Mouse (Mus musculus): ENCODE data around the gene Pawr. TPM values are rescaled to one million over a fixed set of nuclear protein-coding genes. Genes with fewer than 3 reads are reported as not detected.

Pawr gene
- polyA plus RNA-seq, 1 experiment from 2014 or later = 14.4 TPM

GRCm38 (mm10) chr10:108360801-108361200 is 28.9 kb downstream of the Pawr start:
- Histone ChIP-seq H3K4me1 (replicated peaks; ENCODE audit: control insufficient read depth, insufficient read depth, low read length) (peaks cover 19% of the 10 kb centered on the region), H3K36me3 (ENCODE audit: control insufficient read depth, insufficient read depth, low read length) (peaks cover 19% of the 10 kb centered on the region), H3K27me3 (ENCODE audit: control insufficient read depth, insufficient read depth, low read depth, low read length) (no peaks in the 10 kb centered on the region), H3K9ac (ENCODE audit: low read length) (no peak overlapping the region), H3K9me3 (ENCODE audit: control insufficient read depth, low read length) (peaks cover 6% of the 10 kb centered on the region), H3K4me2 (ENCODE audit: low read depth, low read length) (no peak overlapping the region), H3K27ac (ENCODE audit: low read length) (no peak overlapping the region), H3K4me3 (ENCODE audit: low read length) (no peak overlapping the region)
- 31% methylated on average over 6 of the region's 6 CpGs for WGBS
- ATAC-seq (ENCODE audit: low read depth) = peak; percentile 48; the same call in 1 of the 2 replicates

- H3K9ac ChIP-seq (ENCODE audit: low read length) = no peak overlapping the region
- no peaks in the 10 kb centered on the region for H3K27me3 ChIP-seq (ENCODE audit: control insufficient read depth, insufficient read depth, low read depth, low read length)
- no peak overlapping the region for H3K4me2 ChIP-seq (ENCODE audit: low read depth, low read length)
- no peak overlapping the region for H3K27ac ChIP-seq (ENCODE audit: low read length)
- H3K36me3 ChIP-seq (ENCODE audit: control insufficient read depth, insufficient read depth, low read length) = peaks cover 19% of the 10 kb centered on the region
- H3K4me3 ChIP-seq (ENCODE audit: low read length) = no peak overlapping the region
- H3K9me3 ChIP-seq (ENCODE audit: control insufficient read depth, low read length) = peaks cover 6% of the 10 kb centered on the region
- WGBS = 42% methylated on average over 9 of the region's 9 CpGs
- peaks cover 18% of the 10 kb centered on the region for H3K4me1 ChIP-seq (replicated peaks; ENCODE audit: control insufficient read depth, insufficient read depth, low read length)
- ATAC-seq (ENCODE audit: low read depth) = no peak
Observed at GRCm38 (mm10) chr10:108361419-108362155, 29.7 kb downstream of the Pawr start.

- 63% methylated on average over 9 of the region's 9 CpGs for WGBS
- Histone ChIP-seq H3K4me2 (ENCODE audit: low read depth, low read length) (no peak overlapping the region), H3K4me3 (ENCODE audit: low read length) (no peak overlapping the region), H3K27me3 (ENCODE audit: control insufficient read depth, insufficient read depth, low read depth, low read length) (no peaks in the 10 kb centered on the region), H3K36me3 (ENCODE audit: control insufficient read depth, insufficient read depth, low read length) (peaks cover 9% of the 10 kb centered on the region), H3K4me1 (replicated peaks; ENCODE audit: control insufficient read depth, insufficient read depth, low read length) (peaks cover 18% of the 10 kb centered on the region), H3K27ac (ENCODE audit: low read length) (no peak overlapping the region), H3K9ac (ENCODE audit: low read length) (no peak overlapping the region), H3K9me3 (ENCODE audit: control insufficient read depth, low read length) (peaks cover 6% of the 10 kb centered on the region)
- no peak for ATAC-seq (ENCODE audit: low read depth)
Observed at GRCm38 (mm10) chr10:108363932-108364331, 32.0 kb downstream of the Pawr start.

GRCm38 (mm10) chr10:108364946-108365719 is 33.2 kb downstream of the Pawr start:
- no peak overlapping the region for H3K4me3 ChIP-seq (ENCODE audit: low read length)
- H3K36me3 ChIP-seq (ENCODE audit: control insufficient read depth, insufficient read depth, low read length) = peaks cover 9% of the 10 kb centered on the region
- no peak overlapping the region for H3K4me2 ChIP-seq (ENCODE audit: low read depth, low read length)
- H3K9me3 ChIP-seq (ENCODE audit: control insufficient read depth, low read length) = peaks cover 6% of the 10 kb centered on the region
- ATAC-seq (ENCODE audit: low read depth) = no peak
- H3K9ac ChIP-seq (ENCODE audit: low read length) = no peak overlapping the region
- 91% methylated on average over 26 of the region's 26 CpGs for WGBS
- peaks cover 14% of the 10 kb centered on the region for H3K4me1 ChIP-seq (replicated peaks; ENCODE audit: control insufficient read depth, insufficient read depth, low read length)
- no peak overlapping the region for H3K27ac ChIP-seq (ENCODE audit: low read length)
- H3K27me3 ChIP-seq (ENCODE audit: control insufficient read depth, insufficient read depth, low read depth, low read length) = no peaks in the 10 kb centered on the region

GRCm38 (mm10) chr10:108366251-108366650 is 34.3 kb downstream of the Pawr start:
- peaks cover 6% of the 10 kb centered on the region for H3K9me3 ChIP-seq (ENCODE audit: control insufficient read depth, low read length)
- no peak overlapping the region for H3K4me3 ChIP-seq (ENCODE audit: low read length)
- no peak overlapping the region for H3K4me2 ChIP-seq (ENCODE audit: low read depth, low read length)
- H3K4me1 ChIP-seq (replicated peaks; ENCODE audit: control insufficient read depth, insufficient read depth, low read length) = peaks cover 9% of the 10 kb centered on the region
- H3K9ac ChIP-seq (ENCODE audit: low read length) = no peak overlapping the region
- ATAC-seq (ENCODE audit: low read depth) = no peak
- no peak overlapping the region for H3K27ac ChIP-seq (ENCODE audit: low read length)
- H3K36me3 ChIP-seq (ENCODE audit: control insufficient read depth, insufficient read depth, low read length) = peaks cover 9% of the 10 kb centered on the region
- no peaks in the 10 kb centered on the region for H3K27me3 ChIP-seq (ENCODE audit: control insufficient read depth, insufficient read depth, low read depth, low read length)
- 95% methylated on average over 5 of the region's 5 CpGs for WGBS

- Histone ChIP-seq H3K27ac (ENCODE audit: low read length) (no peak overlapping the region), H3K4me2 (ENCODE audit: low read depth, low read length) (no peak overlapping the region), H3K9me3 (ENCODE audit: control insufficient read depth, low read length) (peaks cover 6% of the 10 kb centered on the region), H3K36me3 (ENCODE audit: control insufficient read depth, insufficient read depth, low read length) (peaks cover 9% of the 10 kb centered on the region), H3K9ac (ENCODE audit: low read length) (no peak overlapping the region), H3K4me1 (replicated peaks; ENCODE audit: control insufficient read depth, insufficient read depth, low read length) (peaks cover 5% of the 10 kb centered on the region), H3K4me3 (ENCODE audit: low read length) (no peak overlapping the region), H3K27me3 (ENCODE audit: control insufficient read depth, insufficient read depth, low read depth, low read length) (no peaks in the 10 kb centered on the region)
- 70% methylated on average over 6 of the region's 6 CpGs for WGBS
- ATAC-seq (ENCODE audit: low read depth) = no peak
Observed at GRCm38 (mm10) chr10:108368358-108368757, 36.4 kb downstream of the Pawr start.

GRCm38 (mm10) chr10:108372258-108372657 is 40.3 kb downstream of the Pawr start:
- H3K4me3 ChIP-seq (ENCODE audit: low read length) = no peak overlapping the region
- H3K27ac ChIP-seq (ENCODE audit: low read length) = no peak overlapping the region
- H3K9ac ChIP-seq (ENCODE audit: low read length) = no peak overlapping the region
- H3K4me1 ChIP-seq (replicated peaks; ENCODE audit: control insufficient read depth, insufficient read depth, low read length) = peaks cover 3% of the 10 kb centered on the region
- WGBS = 44% methylated on average over 7 of the region's 7 CpGs
- no peaks in the 10 kb centered on the region for H3K36me3 ChIP-seq (ENCODE audit: control insufficient read depth, insufficient read depth, low read length)
- no peaks in the 10 kb centered on the region for H3K27me3 ChIP-seq (ENCODE audit: control insufficient read depth, insufficient read depth, low read depth, low read length)
- no peak overlapping the region for H3K4me2 ChIP-seq (ENCODE audit: low read depth, low read length)
- no peaks in the 10 kb centered on the region for H3K9me3 ChIP-seq (ENCODE audit: control insufficient read depth, low read length)
- ATAC-seq (ENCODE audit: low read depth) = peak; percentile 53

- Histone ChIP-seq H3K27ac (ENCODE audit: low read length) (no peak overlapping the region), H3K36me3 (ENCODE audit: control insufficient read depth, insufficient read depth, low read length) (no peaks in the 10 kb centered on the region), H3K9ac (ENCODE audit: low read length) (no peak overlapping the region), H3K9me3 (ENCODE audit: control insufficient read depth, low read length) (no peaks in the 10 kb centered on the region), H3K4me2 (ENCODE audit: low read depth, low read length) (no peak overlapping the region), H3K27me3 (ENCODE audit: control insufficient read depth, insufficient read depth, low read depth, low read length) (no peaks in the 10 kb centered on the region), H3K4me3 (ENCODE audit: low read length) (no peak overlapping the region), H3K4me1 (replicated peaks; ENCODE audit: control insufficient read depth, insufficient read depth, low read length) (peaks cover 3% of the 10 kb centered on the region)
- WGBS = 81% methylated on average over 5 of the region's 5 CpGs
- no peak for ATAC-seq (ENCODE audit: low read depth)
Observed at GRCm38 (mm10) chr10:108372858-108373257, 40.9 kb downstream of the Pawr start.

- Histone ChIP-seq H3K4me1 (replicated peaks; ENCODE audit: control insufficient read depth, insufficient read depth, low read length) (peaks cover 6% of the 10 kb centered on the region), H3K4me2 (ENCODE audit: low read depth, low read length) (no peak overlapping the region), H3K4me3 (ENCODE audit: low read length) (no peak overlapping the region), H3K27me3 (ENCODE audit: control insufficient read depth, insufficient read depth, low read depth, low read length) (no peaks in the 10 kb centered on the region), H3K36me3 (ENCODE audit: control insufficient read depth, insufficient read depth, low read length) (no peaks in the 10 kb centered on the region), H3K9me3 (ENCODE audit: control insufficient read depth, low read length) (no peaks in the 10 kb centered on the region), H3K9ac (ENCODE audit: low read length) (no peak overlapping the region), H3K27ac (ENCODE audit: low read length) (peak overlapping the region; percentile 47; the same call in 1 of the 2 replicates)
- 92% methylated on average over 8 of the region's 8 CpGs for WGBS
- no peak for ATAC-seq (ENCODE audit: low read depth)
Observed at GRCm38 (mm10) chr10:108375796-108376195, 43.9 kb downstream of the Pawr start.
